Mouse (Mus musculus) kidney, adult 2 months (tissue): Measurements from ENCODE around the gene Lyve1.

ENCODE experiments used
- CTCF ChIP-seq: fragments of 200-500 bp; conservative IDR thresholded peaks from 2 replicates; pipeline ENCODE4 v1.5.1; 2011; ENCODE audit warnings: low read depth, mild to moderate bottlenecking, control low read depth, low read length, moderate library complexity, mixed read lengths; ENCODE audit not compliant: insufficient read depth, insufficient read length
- POLR2A ChIP-seq: fragments of 200-500 bp; IDR thresholded peaks from one replicate; pipeline ENCODE4 v1.6.1; 2011; ENCODE audit warnings: low read depth, low read length, control low read depth

DNA sequence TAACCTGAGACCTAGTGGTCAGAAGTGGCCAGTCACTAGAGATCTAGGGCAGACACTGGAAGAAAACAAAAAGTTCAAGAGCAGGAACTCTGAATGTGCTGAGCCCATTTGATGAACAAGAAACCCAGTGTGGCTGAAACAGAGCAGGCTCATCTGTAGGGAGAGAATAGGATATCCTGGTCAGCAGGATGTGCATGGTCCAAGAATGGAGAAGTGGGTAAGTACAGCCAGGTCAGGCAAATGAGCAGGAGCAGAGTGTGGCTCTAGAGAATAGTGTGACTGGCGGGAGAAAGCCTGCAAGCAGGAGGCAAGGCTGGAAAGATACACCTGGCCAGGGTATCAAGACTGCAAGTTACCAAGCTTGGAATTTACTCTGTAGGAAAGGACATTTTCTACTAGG, 7.4 kb downstream of the Lyve1 start:
- TF ChIP-seq POLR2A (no peak), CTCF (no peak)
